Mouse (Mus musculus): ENCODE measurements around the gene Tnfrsf18. TPM values are rescaled to one million over a fixed set of nuclear protein-coding genes. Genes with fewer than 3 reads are reported as not detected.

Tnfrsf18 gene
- 0.22 and 0.27 TPM in 2 replicates for polyA plus RNA-seq (2012; rRNA removed)

DNA sequence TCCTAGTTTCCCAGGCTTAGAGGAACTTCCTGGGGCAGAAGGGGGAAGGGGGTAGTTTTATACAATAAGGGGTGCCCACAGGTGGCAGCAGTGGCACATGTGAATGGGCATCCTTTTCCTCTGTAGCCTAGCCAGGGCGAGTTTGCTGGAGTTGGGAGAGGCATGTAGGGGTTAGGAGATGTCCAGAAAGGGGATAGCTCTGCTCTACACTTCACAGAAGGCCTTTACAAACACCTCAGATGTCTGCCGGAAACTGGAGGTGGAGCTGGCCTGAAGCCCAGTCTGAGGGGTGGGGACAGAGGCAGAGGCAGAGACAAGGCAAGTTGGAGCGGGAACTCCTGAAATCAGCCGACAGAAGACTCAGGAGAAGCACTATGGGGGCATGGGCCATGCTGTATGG, at the start of gene Tnfrsf18:
Tnfrsf18 (plus strand) TSS at position 152 of the 400 bp plus-strand sequence.
- peak in 1 of 2 experiments; percentile 73 for DNase-seq (ENCODE audit: extremely low spot score in 1 of 2, low spot score in 1 of 2)

GRCm38 (mm10) chr4:155981436-155982082, 44.4 kb upstream of the Tnfrsf18 start:
- DNase-seq (ENCODE audit: extremely low spot score in 1 of 2, low spot score in 1 of 2), result no peak

DNA sequence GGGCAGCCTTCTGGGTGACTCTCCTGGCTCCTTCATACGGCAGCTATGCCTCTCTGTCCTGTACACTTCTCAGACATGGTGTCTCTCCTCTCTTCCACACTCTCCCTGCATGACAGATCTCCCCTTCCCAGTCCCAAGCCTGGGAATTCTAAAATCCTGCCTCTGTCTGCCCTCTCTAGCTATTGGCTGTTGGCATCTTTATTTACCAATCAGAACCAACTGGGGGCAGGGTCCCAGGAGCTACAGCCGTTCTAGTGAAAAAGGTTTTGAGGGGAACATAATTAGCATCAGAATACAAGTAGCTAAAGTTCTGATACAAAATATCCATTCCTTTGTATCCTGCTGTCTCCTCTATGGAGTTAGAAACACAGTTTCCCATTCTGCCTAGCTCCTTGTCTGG, 42.2 kb upstream of the Tnfrsf18 start:
- DNase-seq (ENCODE audit: extremely low spot score in 1 of 2, low spot score in 1 of 2), result no peak

GRCm38 (mm10) chr4:155991211-155991907, 34.6 kb upstream of the Tnfrsf18 start:
- no peak for DNase-seq (ENCODE audit: extremely low spot score in 1 of 2, low spot score in 1 of 2)

DNA sequence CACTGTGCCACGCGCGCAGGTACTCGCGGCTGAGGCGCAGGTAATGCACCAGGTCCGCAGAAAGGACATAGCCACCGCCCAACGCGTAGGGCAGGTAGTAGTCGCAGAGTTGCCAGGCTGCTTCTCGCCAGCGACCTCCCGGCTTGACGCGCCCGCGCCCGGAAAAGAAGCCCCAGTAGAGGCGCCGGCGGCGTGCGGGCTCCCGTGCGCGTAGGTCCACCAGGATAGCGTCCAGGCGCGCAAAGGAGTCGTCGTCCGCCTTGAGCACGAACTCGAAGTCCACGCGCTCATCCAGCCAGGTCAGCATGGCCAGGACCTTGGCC, 34.1 kb upstream of the Tnfrsf18 start:
- DNase-seq (ENCODE audit: extremely low spot score in 1 of 2, low spot score in 1 of 2), result no peak

DNA sequence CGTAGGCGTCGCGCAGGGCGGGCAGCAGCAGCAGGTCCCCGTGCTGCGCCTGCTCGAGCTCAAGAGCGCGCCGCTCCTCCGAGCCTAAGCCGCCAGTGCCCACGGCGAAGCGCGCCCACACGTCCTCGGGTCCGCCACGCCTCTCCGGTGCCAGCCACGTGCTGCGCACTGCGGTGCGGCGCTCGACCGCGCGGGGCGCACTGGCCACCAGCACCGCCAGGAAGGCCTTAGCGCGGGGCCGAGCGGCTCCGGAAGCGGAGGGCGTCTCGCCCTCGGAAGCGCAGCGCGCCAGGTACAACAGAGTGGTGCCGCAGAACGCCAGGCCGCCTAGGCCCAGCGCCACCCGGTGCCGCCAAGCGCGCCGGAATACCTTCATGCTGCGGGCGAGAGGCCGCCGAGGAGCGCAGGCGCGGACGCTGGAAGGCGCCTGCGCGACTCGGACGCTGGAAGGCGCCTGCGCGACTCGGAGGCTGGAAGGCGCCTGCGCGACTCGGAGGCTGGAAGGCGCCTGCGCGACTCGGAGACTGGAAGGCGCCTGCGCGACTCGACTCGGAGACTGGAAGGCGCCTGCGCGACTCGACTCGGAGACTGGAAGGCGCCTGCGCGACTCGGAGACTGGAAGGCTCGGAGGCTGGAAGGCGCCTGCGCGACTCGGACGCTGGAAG, 33.6 kb upstream of the Tnfrsf18 start, which contains the start of the genes B3galt6 and Sdf4:
B3galt6 (minus strand) TSS at position 409 of the 665 bp plus-strand sequence.
Sdf4 (plus strand) TSS at position 632 of the 665 bp plus-strand sequence.
- peak; percentile 51 to 84 for DNase-seq (ENCODE audit: extremely low spot score in 1 of 2, low spot score in 1 of 2)

GRCm38 (mm10) chr4:155992906-155993547, 32.9 kb upstream of the Tnfrsf18 start:
- peak; percentile 93 to 98 for DNase-seq (ENCODE audit: extremely low spot score in 1 of 2, low spot score in 1 of 2)

GRCm38 (mm10) chr4:155993606-155994005, 32.4 kb upstream of the Tnfrsf18 start:
- no peak for DNase-seq (ENCODE audit: extremely low spot score in 1 of 2, low spot score in 1 of 2)

GRCm38 (mm10) chr4:156004109-156004508, 21.9 kb upstream of the Tnfrsf18 start:
- DNase-seq (ENCODE audit: extremely low spot score in 1 of 2, low spot score in 1 of 2), result no peak

DNA sequence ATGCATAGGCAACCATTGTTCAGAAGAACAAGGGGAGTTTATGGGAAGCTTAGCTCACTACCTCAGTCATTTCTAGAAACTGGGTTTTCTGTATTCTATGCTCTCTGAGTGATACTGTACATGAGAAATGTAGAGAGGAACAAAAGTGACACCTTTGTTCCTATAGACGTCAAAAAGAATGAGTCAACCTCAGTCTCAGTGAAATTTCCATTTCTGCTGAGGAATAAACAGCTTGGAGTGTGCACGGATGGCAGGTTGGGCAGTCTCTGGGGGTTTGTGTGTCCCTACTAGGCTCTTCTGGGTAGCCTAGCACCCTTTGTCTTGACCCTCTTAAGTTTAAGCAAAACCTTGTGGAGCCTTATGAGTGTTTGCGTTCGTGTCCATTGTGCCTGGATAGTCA, 17.6 kb upstream of the Tnfrsf18 start:
- no peak for DNase-seq (ENCODE audit: extremely low spot score in 1 of 2, low spot score in 1 of 2)

DNA sequence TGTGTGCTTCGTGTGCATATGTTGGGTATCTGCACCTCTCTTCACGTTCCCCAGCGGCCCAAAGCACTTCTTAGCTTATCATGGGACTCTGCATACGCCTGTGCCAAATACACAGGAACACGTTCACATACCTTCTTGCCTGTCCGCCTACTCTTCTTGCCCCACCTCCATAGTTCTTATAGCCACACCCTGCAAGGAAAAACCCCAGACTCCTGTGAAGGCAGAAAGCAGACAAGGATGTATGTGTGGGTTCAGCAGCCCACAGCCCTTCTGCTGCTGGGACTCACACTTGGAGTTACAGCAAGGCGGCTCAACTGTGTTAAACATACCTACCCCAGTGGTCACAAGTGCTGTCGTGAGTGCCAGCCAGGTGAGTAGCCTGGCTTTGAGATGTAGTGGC, 12.3 kb upstream of the Tnfrsf18 start, which contains the start of gene Tnfrsf4:
Tnfrsf4 (plus strand) TSS at position 207 of the 400 bp plus-strand sequence.
- DNase-seq (ENCODE audit: extremely low spot score in 1 of 2, low spot score in 1 of 2), result peak in 1 of 2 experiments; percentile 57

- no peak for DNase-seq (ENCODE audit: extremely low spot score in 1 of 2, low spot score in 1 of 2)
Observed at GRCm38 (mm10) chr4:156014436-156014835, 11.5 kb upstream of the Tnfrsf18 start.

- DNase-seq (ENCODE audit: extremely low spot score in 1 of 2, low spot score in 1 of 2), result no peak
Observed at GRCm38 (mm10) chr4:156019771-156020170, 6.2 kb upstream of the Tnfrsf18 start.

DNA sequence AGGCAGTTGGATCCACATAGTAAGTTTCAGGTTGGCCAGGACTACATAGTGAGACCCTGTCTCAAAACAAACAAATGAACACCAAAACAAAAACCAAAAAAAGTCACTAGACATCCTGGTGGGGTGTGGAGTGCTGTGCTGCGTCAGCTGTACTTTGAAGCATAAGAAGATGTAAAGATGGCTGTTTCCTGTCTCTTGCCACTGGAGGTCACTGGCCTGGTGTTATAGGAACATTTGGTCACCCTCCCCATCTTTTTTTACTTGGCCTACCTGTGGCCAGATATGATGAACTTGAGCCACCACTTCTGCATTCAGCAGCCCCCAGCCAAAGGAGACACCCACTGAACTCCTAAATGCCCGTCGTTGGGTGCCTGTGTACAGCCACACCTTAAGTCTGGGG, 4.6 kb upstream of the Tnfrsf18 start:
- DNase-seq (ENCODE audit: extremely low spot score in 1 of 2, low spot score in 1 of 2), result no peak

GRCm38 (mm10) chr4:156021942-156022419, 4.0 kb upstream of the Tnfrsf18 start:
- no peak for DNase-seq (ENCODE audit: extremely low spot score in 1 of 2, low spot score in 1 of 2)

DNA sequence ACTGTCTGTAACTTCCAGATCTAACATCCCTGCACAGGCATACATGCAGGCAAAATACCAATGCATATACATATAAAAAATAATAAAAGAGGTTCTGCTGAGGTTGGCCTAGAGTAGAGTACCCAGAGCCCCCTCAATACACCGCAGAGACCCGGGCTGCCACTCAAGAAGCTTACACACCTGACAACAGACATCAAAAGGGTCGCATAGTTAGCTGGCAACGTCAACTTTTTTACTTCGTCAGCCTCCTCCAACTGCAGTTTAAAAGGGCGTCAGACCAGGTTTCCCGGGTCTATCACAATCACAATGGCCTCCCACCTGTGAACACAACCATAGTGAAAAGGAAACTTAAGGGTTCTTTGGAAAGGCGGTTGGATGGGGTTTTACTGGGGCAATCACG, 2.4 kb upstream of the Tnfrsf18 start:
- DNase-seq (ENCODE audit: extremely low spot score in 1 of 2, low spot score in 1 of 2), result no peak

DNA sequence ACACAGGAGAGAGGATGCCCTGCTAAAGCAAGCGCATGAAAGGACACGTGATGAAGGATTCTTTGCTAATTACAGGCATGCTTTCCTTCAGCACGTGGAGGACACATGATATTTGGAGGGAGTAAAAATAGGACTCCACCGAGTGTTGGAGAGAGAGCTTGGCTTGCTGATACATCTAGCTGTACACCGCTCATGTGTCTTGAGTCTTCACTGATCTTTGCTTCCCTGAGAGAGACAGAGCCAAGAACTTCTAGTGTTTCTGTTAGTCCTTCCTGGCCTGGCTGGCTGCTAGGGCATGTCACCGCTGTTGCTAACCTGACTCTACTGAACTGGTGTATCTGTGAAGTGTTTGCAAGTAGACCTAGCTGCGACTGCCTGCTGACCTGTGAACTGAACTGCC, 1.8 kb upstream of the Tnfrsf18 start:
- DNase-seq (ENCODE audit: extremely low spot score in 1 of 2, low spot score in 1 of 2), result no peak

DNA sequence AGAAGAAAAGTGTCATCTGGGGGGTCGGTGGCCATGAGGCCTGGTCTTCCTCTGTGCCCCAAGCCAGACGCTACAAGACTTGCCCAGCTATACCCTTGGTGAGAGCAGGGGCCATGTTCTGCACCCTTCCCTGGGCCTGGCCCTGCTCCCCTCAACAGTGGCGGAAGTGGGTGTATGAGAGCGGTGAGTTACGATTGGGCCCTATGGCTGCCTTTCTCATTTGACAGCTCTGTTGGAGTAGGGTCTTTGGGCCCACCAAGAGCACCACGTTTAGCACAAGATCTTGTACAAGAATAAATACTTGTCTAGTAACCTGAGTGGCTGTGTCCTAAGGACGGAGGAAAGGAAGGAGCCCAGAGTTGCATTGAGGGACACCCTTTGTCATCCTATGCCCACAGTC, 2.6 kb downstream of the Tnfrsf18 start:
- no peak for DNase-seq (ENCODE audit: extremely low spot score in 1 of 2, low spot score in 1 of 2)

GRCm38 (mm10) chr4:156030651-156031118, 4.7 kb downstream of the Tnfrsf18 start:
- DNase-seq (ENCODE audit: extremely low spot score in 1 of 2, low spot score in 1 of 2), result no peak

DNA sequence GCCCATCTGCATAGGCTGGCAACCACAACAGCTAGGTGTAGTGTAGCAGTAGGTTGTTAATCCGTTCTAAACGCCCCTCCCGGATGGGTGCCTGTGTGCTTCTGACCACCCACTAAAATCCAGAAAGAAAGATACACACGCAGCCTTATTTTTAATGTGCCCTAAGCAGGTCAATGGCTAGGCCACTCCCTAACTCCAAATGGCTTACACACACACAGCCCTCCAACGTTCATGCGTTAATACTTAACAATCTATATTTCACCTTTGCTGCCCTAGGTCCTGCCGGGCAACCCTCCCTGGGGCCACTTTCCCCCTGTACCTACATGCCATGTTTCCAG, 5.3 kb downstream of the Tnfrsf18 start:
- DNase-seq (ENCODE audit: extremely low spot score in 1 of 2, low spot score in 1 of 2), result no peak

Data from frontal cortex, adult 2 months (tissue).